Mouse (Mus musculus) midbrain, embryonic 12.5 days (tissue): ENCODE measurements at regions not wholly inside any gene's neighbourhood (a gene's known extent, or its start where the extent isn't known, plus 50 kb on each side); places are given as distances from the start of the nearest gene placed in this dataset.

Experiments used
- ATAC-seq: fragments of 200-750 bp; cut with Nextera tagmentation; 2 replicates; pipeline ENCODE4 v1.8.0; 2017; ENCODE audit warnings: low read depth, moderate TSS enrichment, moderate library complexity; ENCODE audit not compliant: low FRiP score
- H3K27ac ChIP-seq: fragments of 300-500 bp; sonication (generic); replicated peaks from 2 replicates; pipeline ENCODE4 v1.5.1; 2016; ENCODE audit warnings: mild to moderate bottlenecking
- H3K27me3 ChIP-seq: fragments of 300-500 bp; sonication (generic); 2 replicates; pipeline ENCODE4 v1.6.1; 2016; ENCODE audit warnings: mild to moderate bottlenecking
- H3K36me3 ChIP-seq: fragments of 300-500 bp; sonication (generic); 2 replicates; pipeline ENCODE4 v1.6.1; 2016
- H3K4me1 ChIP-seq: fragments of 300-500 bp; sonication (generic); 2 replicates; pipeline ENCODE4 v1.6.1; 2016
- H3K4me2 ChIP-seq: fragments of 300-500 bp; sonication (generic); replicated peaks from 2 replicates; pipeline ENCODE4 v1.6.1; 2016; ENCODE audit warnings: mild to moderate bottlenecking, moderate library complexity
- H3K4me3 ChIP-seq: fragments of 300-500 bp; sonication (generic); 2 replicates; pipeline ENCODE4 v1.5.1; 2016; ENCODE audit warnings: mild to moderate bottlenecking
- H3K9ac ChIP-seq: fragments of 300-500 bp; sonication (generic); replicated peaks from 2 replicates; pipeline ENCODE4 v1.6.1; 2016; ENCODE audit warnings: mild to moderate bottlenecking, moderate library complexity
- H3K9me3 ChIP-seq: fragments of 300-500 bp; sonication (generic); 2 replicates; pipeline ENCODE4 v1.6.1; 2016; ENCODE audit warnings: mild to moderate bottlenecking
- WGBS: fragments of 180-500 bp; shearing (Covaris S2); methylation state at CpG from one replicate; pipeline ENCODE4 v1.1.7; 2016; 5-methylcytosine and 5-hydroxymethylcytosine counted together

DNA sequence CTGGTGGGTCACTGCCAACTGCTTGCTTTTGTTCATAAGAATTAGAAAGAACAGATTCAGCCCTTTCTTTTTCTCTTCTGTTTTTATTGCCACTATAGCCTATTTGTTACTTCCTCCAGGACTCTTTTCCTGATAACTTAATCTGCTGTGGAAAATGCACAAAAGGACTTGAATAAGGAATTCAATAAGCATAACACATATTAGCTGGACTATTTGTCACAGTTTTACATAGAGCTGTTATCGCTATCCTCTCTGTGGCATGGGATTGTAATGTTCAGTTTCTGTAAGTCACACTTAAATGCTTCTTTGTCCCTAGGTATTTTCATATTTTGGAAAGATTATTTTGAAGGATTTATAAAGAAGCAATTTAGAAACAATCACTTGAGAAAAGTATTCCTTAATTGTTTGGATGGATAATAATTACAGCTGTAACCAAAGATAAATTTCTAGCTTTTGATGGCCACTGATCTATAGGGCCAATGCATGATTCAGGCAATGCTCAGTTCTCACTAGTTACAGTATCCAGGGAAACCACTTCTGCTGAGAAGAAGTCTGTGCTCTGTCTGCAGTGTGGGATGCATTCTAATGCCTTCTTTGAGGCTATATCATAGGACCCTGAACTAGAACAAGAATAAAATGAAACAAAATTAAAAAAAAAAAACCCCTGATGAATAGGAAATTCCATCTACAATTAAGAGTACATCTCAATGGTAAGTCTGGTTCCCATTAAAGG is 1243.1 kb upstream of the Got2 start:
- H3K9me3 ChIP-seq, result no peaks in the 10 kb centered on the region
- H3K4me3 ChIP-seq, result no peak overlapping the region
- peak; percentile 79 for ATAC-seq
- no peaks in the 10 kb centered on the region for H3K27me3 ChIP-seq
- H3K27ac ChIP-seq, result no peak overlapping the region
- H3K36me3 ChIP-seq, result no peaks in the 10 kb centered on the region
- no peak overlapping the region for H3K4me2 ChIP-seq
- no peaks in the 10 kb centered on the region for H3K4me1 ChIP-seq
- 54% methylated on average over 1 of the region's 1 CpGs for WGBS
- H3K9ac ChIP-seq, result no peak overlapping the region

DNA sequence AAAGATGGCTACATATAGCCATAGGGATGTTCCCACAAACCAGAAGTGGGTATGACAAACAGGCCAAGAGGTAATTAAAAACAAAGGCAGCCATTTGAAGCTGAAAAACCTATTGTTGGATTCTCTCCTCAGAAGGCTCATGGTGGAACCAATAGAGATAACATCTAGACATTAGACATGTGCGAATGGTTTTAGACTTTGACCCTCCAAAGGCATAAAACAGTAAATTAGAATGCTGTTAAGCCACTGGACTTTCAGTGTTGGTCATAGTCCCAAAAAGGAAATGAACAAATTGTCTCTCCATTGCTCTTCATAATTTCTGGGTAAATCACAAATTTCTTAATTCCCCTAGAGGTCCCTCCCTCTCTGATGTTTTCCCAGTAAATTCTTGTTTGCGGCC is 1242.5 kb upstream of the Got2 start:
- no peaks in the 10 kb centered on the region for H3K9me3 ChIP-seq
- no peak overlapping the region for H3K27ac ChIP-seq
- 69% methylated on average over 2 of the region's 2 CpGs for WGBS
- H3K9ac ChIP-seq, result no peak overlapping the region
- H3K4me1 ChIP-seq, result no peaks in the 10 kb centered on the region
- no peak overlapping the region for H3K4me3 ChIP-seq
- H3K27me3 ChIP-seq, result no peaks in the 10 kb centered on the region
- ATAC-seq, result no peak
- H3K36me3 ChIP-seq, result no peaks in the 10 kb centered on the region
- H3K4me2 ChIP-seq, result no peak overlapping the region

DNA sequence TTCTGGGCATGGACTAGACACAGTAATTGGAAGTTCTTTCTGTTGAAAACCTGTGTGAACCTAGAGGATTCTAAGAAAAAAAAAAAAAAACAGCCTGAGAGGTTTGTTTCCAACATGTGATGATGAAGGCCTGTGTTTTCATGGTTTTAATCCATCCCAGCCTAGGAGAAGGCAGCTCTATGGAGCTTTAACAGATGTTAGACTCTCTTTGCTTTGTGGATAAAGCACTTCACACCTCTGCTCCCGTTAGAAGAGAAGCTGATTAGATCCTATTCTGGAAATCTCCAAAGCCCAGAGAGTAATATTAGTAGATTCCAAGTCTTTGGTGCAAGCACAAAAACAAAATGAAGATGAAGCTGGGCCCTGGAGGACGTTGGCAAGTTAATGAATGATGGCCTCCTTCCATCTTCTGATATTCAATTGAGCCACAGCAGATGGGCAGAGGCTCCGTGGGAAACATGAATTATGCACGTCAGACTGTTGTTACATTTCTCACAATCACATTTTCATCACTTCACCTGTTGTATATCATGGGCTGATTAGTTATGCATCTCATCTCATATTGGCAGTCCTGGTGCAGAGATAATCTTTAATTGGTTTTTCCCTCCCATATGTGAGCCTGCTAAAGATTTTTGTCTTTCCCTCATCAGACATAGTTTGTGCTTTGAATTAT is 1220.5 kb upstream of the Got2 start:
- Histone ChIP-seq H3K4me3 (no peak overlapping the region), H3K9me3 (no peaks in the 10 kb centered on the region), H3K4me2 (no peak overlapping the region), H3K27ac (no peak overlapping the region), H3K27me3 (no peaks in the 10 kb centered on the region), H3K36me3 (no peaks in the 10 kb centered on the region), H3K9ac (no peak overlapping the region), H3K4me1 (no peaks in the 10 kb centered on the region)
- WGBS, result 62% methylated on average over 4 of the region's 4 CpGs
- ATAC-seq, result no peak
